Comparison of ENCODE assay signal across 8 mouse cellular contexts in genomic region chr7:141361510-141361909, GRCm38 (mm10). TPM values are rescaled to one million over a fixed set of nuclear protein-coding genes. Genes with fewer than 3 reads are reported as not detected.
DNase-seq lines count a peak whose midpoint lies in the region; ATAC-seq and TF ChIP-seq lines count a peak whose summit lies in the region.

No protein-coding gene starts in this region.

- TF ChIP-seq CTCF in stomach, postnatal 0 days (IDR thresholded peaks at IDR 0.05; ENCODE audit: low read depth), result no peak

- 15% methylated on average over 24 of the region's 24 CpGs for WGBS in embryonic facial prominence, embryonic 15.5 days
- WGBS in limb, embryonic 12.5 days, result 15% methylated on average over 24 of the region's 24 CpGs
- WGBS in stomach, postnatal 0 days, result 20% methylated on average over 24 of the region's 24 CpGs

- peak; percentile 56; the same call in 1 of the 2 replicates for ATAC-seq in embryonic facial prominence, embryonic 15.5 days (ENCODE audit: insufficient number of reproducible peaks, low FRiP score, low TSS enrichment, low read depth)
- ATAC-seq in limb, embryonic 12.5 days (ENCODE audit: insufficient number of reproducible peaks, insufficient read depth, low FRiP score, low TSS enrichment, low read depth), result no peak
- peak; percentile 79 for ATAC-seq in stomach, postnatal 0 days (ENCODE audit: low FRiP score, low TSS enrichment)

- 0 out of 2 replicates have a peak, but pooled peaks cover 8% of the 10 kb centered on the region for H3K4me1 ChIP-seq in embryonic facial prominence, embryonic 15.5 days
- no peaks in the 10 kb centered on the region for H3K4me1 ChIP-seq in limb, embryonic 12.5 days (replicated peaks)
- H3K4me1 ChIP-seq in stomach, postnatal 0 days (replicated peaks; ENCODE audit: control insufficient read depth, insufficient read depth), result no peaks in the 10 kb centered on the region

- no peak overlapping the region for H3K4me2 ChIP-seq in embryonic facial prominence, embryonic 15.5 days (replicated peaks)
- H3K4me2 ChIP-seq in limb, embryonic 12.5 days, result peak overlapping the region; percentile 13; the same call in 1 of the 2 replicates
- 0 out of 2 replicates have a peak overlapping the region, but pooled peaks have one; percentile 11 for H3K4me2 ChIP-seq in stomach, postnatal 0 days (replicated peaks; ENCODE audit: low read depth)

- no peak overlapping the region for H3K4me3 ChIP-seq in embryonic facial prominence, embryonic 15.5 days (replicated peaks)
- H3K4me3 ChIP-seq in limb, embryonic 12.5 days (replicated peaks), result no peak overlapping the region
- H3K4me3 ChIP-seq in stomach, postnatal 0 days (ENCODE audit: low read depth, low read length), result no peak overlapping the region

- no peak for TF ChIP-seq EP300 in stomach, postnatal 0 days (optimal IDR thresholded peaks at IDR 0.05)

- peak; percentile 20 for DNase-seq in retina, postnatal 1 day
- no peak for DNase-seq in retina, embryonic 14.5 days (ENCODE audit: low spot score)
- DNase-seq in stomach, postnatal 0 days (ENCODE audit: low spot score), result peak; percentile 94
- DNase-seq in right cerebral cortex, adult 18-20 months, result no peak
- no peak for DNase-seq in gastrocnemius, postnatal 36 days
- DNase-seq in urinary bladder, postnatal 36 days (ENCODE audit: low spot score in 2 of 2), result no peak

- intact Hi-C loops in gastrocnemius, postnatal 36 days (cut with DNase I), result no loop called here

- H3K27ac ChIP-seq in embryonic facial prominence, embryonic 15.5 days (replicated peaks), result no peak overlapping the region
- no peak overlapping the region for H3K27ac ChIP-seq in limb, embryonic 12.5 days
- 0 out of 2 replicates have a peak overlapping the region, but pooled peaks have one; percentile 30 for H3K27ac ChIP-seq in stomach, postnatal 0 days (replicated peaks)

- no peaks in the 10 kb centered on the region for H3K36me3 ChIP-seq in embryonic facial prominence, embryonic 15.5 days
- no peaks in the 10 kb centered on the region for H3K36me3 ChIP-seq in limb, embryonic 12.5 days
- no peaks in the 10 kb centered on the region for H3K36me3 ChIP-seq in stomach, postnatal 0 days (ENCODE audit: control insufficient read depth, insufficient read depth, low read length)

- H3K9me3 ChIP-seq in embryonic facial prominence, embryonic 15.5 days (replicated peaks), result no peaks in the 10 kb centered on the region
- no peaks in the 10 kb centered on the region for H3K9me3 ChIP-seq in limb, embryonic 12.5 days
- H3K9me3 ChIP-seq in stomach, postnatal 0 days (ENCODE audit: control insufficient read depth, low read length), result no peaks in the 10 kb centered on the region

- H3K9ac ChIP-seq in embryonic facial prominence, embryonic 15.5 days, result no peak overlapping the region
- H3K9ac ChIP-seq in limb, embryonic 12.5 days (replicated peaks), result no peak overlapping the region
- peak overlapping the region; percentile 23; the same call in 1 of the 2 replicates for H3K9ac ChIP-seq in stomach, postnatal 0 days (ENCODE audit: low read length)

- peaks cover 25% of the 10 kb centered on the region for H3K27me3 ChIP-seq in embryonic facial prominence, embryonic 15.5 days
- peaks cover 53% of the 10 kb centered on the region for H3K27me3 ChIP-seq in limb, embryonic 12.5 days
- H3K27me3 ChIP-seq in stomach, postnatal 0 days (ENCODE audit: control insufficient read depth, insufficient read depth, low read length), result no peaks in the 10 kb centered on the region

RNA-seq across cellular contexts. Expression of gene Eps8l2, which starts 22.8 kb away (rescaled TPM):
- polyA plus RNA-seq in embryonic facial prominence, embryonic 15.5 days (2015; fragmentation: Nextera tagmentation; extraction: Ambion mirVana), result 36.1 and 40.5 TPM in 2 replicates
- 5.1 and 6.3 TPM in 2 replicates for polyA plus RNA-seq in limb, embryonic 12.5 days (2016; fragmentation: Nextera tagmentation; extraction: Ambion mirVana)
- 86.1 and 96.5 TPM in 2 replicates for polyA plus RNA-seq in stomach, postnatal 0 days (2015; fragmentation: Nextera tagmentation; extraction: Ambion mirVana)
- total RNA-seq in gastrocnemius, postnatal 36 days (2021), result 1 to 10 TPM; 2.1 to 2.5 TPM

RNA-seq across cellular contexts. Expression of gene Taldo1, which starts 30.5 kb away (rescaled TPM):
- 278 and 280 TPM in 2 replicates for polyA plus RNA-seq in embryonic facial prominence, embryonic 15.5 days (2015; fragmentation: Nextera tagmentation; extraction: Ambion mirVana)
- 299 and 318 TPM in 2 replicates for polyA plus RNA-seq in limb, embryonic 12.5 days (2016; fragmentation: Nextera tagmentation; extraction: Ambion mirVana)
- polyA plus RNA-seq in stomach, postnatal 0 days (2015; fragmentation: Nextera tagmentation; extraction: Ambion mirVana), result 459 and 468 TPM in 2 replicates
- 10 to 100 TPM; 81.0 to 82.7 TPM for total RNA-seq in gastrocnemius, postnatal 36 days (2021)

RNA-seq across cellular contexts. Expression of gene Tmem80, which starts 34.0 kb away (rescaled TPM):
- polyA plus RNA-seq in embryonic facial prominence, embryonic 15.5 days (2015; fragmentation: Nextera tagmentation; extraction: Ambion mirVana), result 42.2 and 47.4 TPM in 2 replicates
- 50.7 and 52.0 TPM in 2 replicates for polyA plus RNA-seq in limb, embryonic 12.5 days (2016; fragmentation: Nextera tagmentation; extraction: Ambion mirVana)
- polyA plus RNA-seq in stomach, postnatal 0 days (2015; fragmentation: Nextera tagmentation; extraction: Ambion mirVana), result 18.6 and 19.7 TPM in 2 replicates
- total RNA-seq in gastrocnemius, postnatal 36 days (2021), result 10 to 100 TPM; 10.2 to 10.6 TPM

RNA-seq across cellular contexts. Expression of gene Deaf1, which starts 34.0 kb away (rescaled TPM):
- 73.5 and 82.0 TPM in 2 replicates for polyA plus RNA-seq in embryonic facial prominence, embryonic 15.5 days (2015; fragmentation: Nextera tagmentation; extraction: Ambion mirVana)
- polyA plus RNA-seq in limb, embryonic 12.5 days (2016; fragmentation: Nextera tagmentation; extraction: Ambion mirVana), result 61.8 and 66.5 TPM in 2 replicates
- polyA plus RNA-seq in stomach, postnatal 0 days (2015; fragmentation: Nextera tagmentation; extraction: Ambion mirVana), result 37.6 and 40.1 TPM in 2 replicates
- 10 to 100 TPM; 13.9 to 14.8 TPM for total RNA-seq in gastrocnemius, postnatal 36 days (2021)

RNA-seq across cellular contexts. Expression of gene Gatd1, which starts 52.4 kb away (rescaled TPM):
- 63.8 and 67.6 TPM in 2 replicates for polyA plus RNA-seq in embryonic facial prominence, embryonic 15.5 days (2015; fragmentation: Nextera tagmentation; extraction: Ambion mirVana)
- 60.6 and 63.8 TPM in 2 replicates for polyA plus RNA-seq in limb, embryonic 12.5 days (2016; fragmentation: Nextera tagmentation; extraction: Ambion mirVana)
- polyA plus RNA-seq in stomach, postnatal 0 days (2015; fragmentation: Nextera tagmentation; extraction: Ambion mirVana), result 30.8 and 33.8 TPM in 2 replicates
- 1 to 10 TPM; 6.3 to 6.7 TPM for total RNA-seq in gastrocnemius, postnatal 36 days (2021)

Comparison
In these comparisons a context has a peak if more than half of its experiments do, and no peak if none do; other contexts are left out.
1. DNase-seq: peak in retina, postnatal 1 day (single experiment) and stomach, postnatal 0 days (single experiment); none in retina, embryonic 14.5 days (single experiment), right cerebral cortex, adult 18-20 months (single experiment), gastrocnemius, postnatal 36 days (0 of 2) and urinary bladder, postnatal 36 days (0 of 2).